ENCODE assay signal across 23 mouse cellular contexts in the genomic region with DNA sequence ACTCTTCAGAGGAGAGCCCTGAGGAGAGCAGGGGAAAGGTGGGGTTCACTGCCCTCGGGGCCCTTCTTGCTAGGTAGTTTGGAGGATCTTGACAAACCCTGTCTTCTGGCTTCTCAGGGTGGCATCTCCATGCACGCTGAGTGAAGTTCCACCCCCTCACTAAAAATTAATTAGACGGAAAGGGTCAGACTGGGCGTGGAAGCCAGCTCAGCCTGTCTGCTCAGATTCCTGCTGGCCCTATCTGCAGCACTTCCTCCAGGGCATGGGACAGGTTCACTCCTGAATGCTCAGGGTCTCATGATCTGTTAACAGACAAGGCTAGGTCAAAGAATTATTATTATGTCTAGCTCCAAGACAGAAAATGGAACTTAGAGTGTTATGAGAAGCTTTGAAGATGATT. TPM values are rescaled to one million over a fixed set of nuclear protein-coding genes. Genes with fewer than 3 reads are reported as not detected.
DNase-seq lines count a peak whose midpoint lies in the region; ATAC-seq and TF ChIP-seq lines count a peak whose summit lies in the region.
"Had no signal": no experiment of that assay in that cellular context is flagged by ENCODE, and none has a peak within 500 bp of the region (broad histone marks: within the 10 kb centered on the region; RNA-seq: fewer than 3 reads in every experiment).

No protein-coding gene starts in this region.

- no peak overlapping the region for H3K27ac ChIP-seq in MEL (ENCODE audit: control insufficient read depth, low read depth, low read length)
- H3K27ac ChIP-seq in intestine, embryonic 16.5 days (ENCODE audit: low read length) = no peak overlapping the region
- H3K27ac ChIP-seq in stomach, embryonic 16.5 days (ENCODE audit: low read length) = peak overlapping the region; percentile 44; the same call in 1 of the 2 replicates
- H3K27ac ChIP-seq in heart, embryonic 12.5 days (ENCODE audit: poor library complexity, severe bottlenecking) = no peak overlapping the region
- H3K27ac ChIP-seq: embryonic facial prominence, embryonic 15.5 days; gastrocnemius, adult 2 months; hindbrain, embryonic 12.5 days; liver, embryonic 13.5 days had no signal

- H3K36me3 ChIP-seq in MEL (ENCODE audit: control insufficient read depth in 1 of 2, insufficient read depth in 2 of 2, low read length in 2 of 2) = peaks cover 0 to 15% of the 10 kb centered on the region in 2 experiments; a peak in 2 of 4 replicates
- H3K36me3 ChIP-seq in intestine, embryonic 16.5 days (ENCODE audit: control insufficient read depth, insufficient read depth, low read length) = no peaks in the 10 kb centered on the region
- no peaks in the 10 kb centered on the region for H3K36me3 ChIP-seq in stomach, embryonic 16.5 days (ENCODE audit: control insufficient read depth, insufficient read depth, low read length)
- H3K36me3 ChIP-seq in heart, embryonic 12.5 days = no peaks in the 10 kb centered on the region
- H3K36me3 ChIP-seq: embryonic facial prominence, embryonic 15.5 days; hindbrain, embryonic 12.5 days; liver, embryonic 13.5 days had no signal

- 56% methylated on average over 4 of the region's 4 CpGs for WGBS in intestine, embryonic 16.5 days
- WGBS in stomach, embryonic 16.5 days = 38% methylated on average over 4 of the region's 4 CpGs
- WGBS in heart, embryonic 12.5 days = 48% methylated on average over 4 of the region's 4 CpGs

- ATAC-seq in intestine, embryonic 16.5 days = peak; percentile 69; the same call in 1 of the 2 replicates
- ATAC-seq in stomach, embryonic 16.5 days (ENCODE audit: insufficient read depth, low FRiP score) = no peak; the same call in 1 of the 2 replicates
- no peak for ATAC-seq in heart, embryonic 12.5 days (ENCODE audit: insufficient number of reproducible peaks, low FRiP score)
- ATAC-seq: forebrain, embryonic 14.5 days had no signal

- no peak overlapping the region for H3K4me2 ChIP-seq in intestine, embryonic 16.5 days (ENCODE audit: low read depth, low read length)
- H3K4me2 ChIP-seq in stomach, embryonic 16.5 days (ENCODE audit: low read depth, low read length) = no peak overlapping the region
- no peak overlapping the region for H3K4me2 ChIP-seq in heart, embryonic 12.5 days
- H3K4me2 ChIP-seq: embryonic facial prominence, embryonic 15.5 days; heart, embryonic 11.5 days; hindbrain, embryonic 12.5 days; liver, embryonic 13.5 days; midbrain, embryonic 11.5 days had no signal

- no peak for TF ChIP-seq EP300 in MEL (IDR thresholded peaks at IDR 0.05; ENCODE audit: low read depth in 1 of 2, low read length in 2 of 2)

- TF ChIP-seq POLR2A in MEL (IDR thresholded peaks at IDR 0.05; ENCODE audit: control insufficient read depth in 1 of 2, insufficient read depth in 1 of 2, low read depth in 1 of 2, low read length in 2 of 2, poor library complexity in 1 of 2) = no peak; a peak in 1 of 4 replicates

- H3K4me3 ChIP-seq in MEL (ENCODE audit: control insufficient read depth in 1 of 2, insufficient read depth in 1 of 2, low read depth in 2 of 2, low read length in 2 of 2) = no peak overlapping the region
- H3K4me3 ChIP-seq in intestine, embryonic 16.5 days (ENCODE audit: low read length) = no peak overlapping the region
- H3K4me3 ChIP-seq in stomach, embryonic 16.5 days (replicated peaks; ENCODE audit: low read length) = no peak overlapping the region
- H3K4me3 ChIP-seq in heart, embryonic 12.5 days = no peak overlapping the region
- H3K4me3 ChIP-seq: embryonic facial prominence, embryonic 15.5 days; gastrocnemius, adult 2 months; hindbrain, embryonic 12.5 days; liver, embryonic 13.5 days had no signal

- H3K4me1 ChIP-seq in MEL (ENCODE audit: control insufficient read depth in 1 of 2, insufficient read depth in 2 of 2, low read length in 2 of 2) = peaks cover 3 to 20% of the 10 kb centered on the region in 2 experiments
- peaks cover 2% of the 10 kb centered on the region for H3K4me1 ChIP-seq in intestine, embryonic 16.5 days (ENCODE audit: control insufficient read depth, insufficient read depth, low read length)
- no peaks in the 10 kb centered on the region for H3K4me1 ChIP-seq in stomach, embryonic 16.5 days (ENCODE audit: control insufficient read depth, insufficient read depth, low read length)
- H3K4me1 ChIP-seq in heart, embryonic 12.5 days (replicated peaks) = no peaks in the 10 kb centered on the region
- H3K4me1 ChIP-seq: embryonic facial prominence, embryonic 15.5 days; hindbrain, embryonic 12.5 days; liver, embryonic 13.5 days had no signal

- no peak for TF ChIP-seq CTCF in MEL (IDR thresholded peaks at IDR 0.05 in 2 of 3, conservative IDR thresholded peaks at IDR 0.05 in 1 of 3; ENCODE audit: control insufficient read depth in 1 of 3, insufficient read depth in 1 of 3, low read depth in 2 of 3, low read length in 3 of 3, poor library complexity in 1 of 3, severe bottlenecking in 1 of 3)

- H3K79me2 ChIP-seq in MEL (ENCODE audit: control insufficient read depth, insufficient read depth, low read length, poor library complexity) = peaks cover 8% of the 10 kb centered on the region

- H3K27me3 ChIP-seq in MEL (ENCODE audit: control insufficient read depth in 1 of 2, insufficient read depth in 2 of 2, low read length in 2 of 2) = no peaks in the 10 kb centered on the region
- H3K27me3 ChIP-seq in intestine, embryonic 16.5 days (replicated peaks; ENCODE audit: control insufficient read depth, insufficient read depth, low read length) = no peaks in the 10 kb centered on the region
- H3K27me3 ChIP-seq in stomach, embryonic 16.5 days (ENCODE audit: control insufficient read depth, insufficient read depth, low read length) = no peaks in the 10 kb centered on the region
- H3K27me3 ChIP-seq in heart, embryonic 12.5 days (replicated peaks) = no peaks in the 10 kb centered on the region
- H3K27me3 ChIP-seq: embryonic facial prominence, embryonic 15.5 days; hindbrain, embryonic 12.5 days; liver, embryonic 13.5 days had no signal

- no peaks in the 10 kb centered on the region for H3K9me3 ChIP-seq in MEL (replicated peaks; ENCODE audit: insufficient read depth, low read length)
- H3K9me3 ChIP-seq in intestine, embryonic 16.5 days (ENCODE audit: control insufficient read depth, low read length) = no peaks in the 10 kb centered on the region
- H3K9me3 ChIP-seq in stomach, embryonic 16.5 days (replicated peaks; ENCODE audit: control insufficient read depth, low read length) = no peaks in the 10 kb centered on the region
- H3K9me3 ChIP-seq in heart, embryonic 12.5 days (replicated peaks) = peaks cover 9% of the 10 kb centered on the region
- H3K9me3 ChIP-seq: embryonic facial prominence, embryonic 15.5 days; liver, embryonic 13.5 days had no signal

- peak overlapping the region; percentile 40; the same call in 1 of the 2 replicates for H3K9ac ChIP-seq in MEL (ENCODE audit: control insufficient read depth, low read depth, low read length, poor library complexity, severe bottlenecking)
- no peak overlapping the region for H3K9ac ChIP-seq in intestine, embryonic 16.5 days (ENCODE audit: low read depth, low read length)
- H3K9ac ChIP-seq in stomach, embryonic 16.5 days (ENCODE audit: low read length) = no peak overlapping the region
- no peak overlapping the region for H3K9ac ChIP-seq in heart, embryonic 12.5 days
- H3K9ac ChIP-seq: embryonic facial prominence, embryonic 15.5 days; hindbrain, embryonic 12.5 days; liver, embryonic 13.5 days had no signal

- DNase-seq in kidney, adult 9 months = peak; percentile 70
- DNase-seq in kidney, adult 18-20 months = no peak
- peak; percentile 45 for DNase-seq in MEL (ENCODE audit: low read depth, low spot score)
- no peak for DNase-seq in left cerebral cortex, adult 9 months (ENCODE audit: low spot score in 2 of 2)
- DNase-seq: adrenal gland, postnatal 10 days; cerebellum, adult 18-20 months; cerebellum, postnatal 14 days; embryo, embryonic 11 days; gastrocnemius, adult 2 months; heart, postnatal 10 days; liver, embryonic 13.5 days; lung, adult 2 months; lung, postnatal 14 days; right cerebral cortex, adult 18-20 months; thymus, postnatal 14 days had no signal

- TF ChIP-seq RAD21 in MEL (IDR thresholded peaks at IDR 0.05; ENCODE audit: low read depth, low read length) = no peak

RNA-seq across cellular contexts. Expression of a gene that starts 17.0 kb away (rescaled TPM):
- 285 and 294 TPM in 2 replicates for total RNA-seq in MEL (2012; rRNA removed)
- polyA plus RNA-seq in MEL (2012; ENCODE audit: insufficient read depth in 1 of 2, insufficient read length in 2 of 2, low read depth in 1 of 2, low replicate concordance in 2 of 2, missing spikeins in 1 of 2) = 100 to 1,000 TPM in 1 of 2 experiments, not detected in 1; 319 TPM
- polyA plus RNA-seq in intestine, embryonic 16.5 days (2015; fragmentation: Nextera tagmentation; extraction: Ambion mirVana) = 97.6 and 111 TPM in 2 replicates
- 111 and 122 TPM in 2 replicates for polyA plus RNA-seq in stomach, embryonic 16.5 days (2015; fragmentation: Nextera tagmentation; extraction: Ambion mirVana)
- 85.9 and 92.9 TPM in 2 replicates for polyA plus RNA-seq in heart, embryonic 12.5 days (2016; fragmentation: Nextera tagmentation; extraction: Ambion mirVana)

RNA-seq across cellular contexts. Expression of a gene that starts 17.4 kb away (rescaled TPM):
- total RNA-seq in MEL (2012; rRNA removed) = 127 and 130 TPM in 2 replicates
- 100 to 1,000 TPM in 1 of 2 experiments, not detected in 1; 246 TPM for polyA plus RNA-seq in MEL (2012; ENCODE audit: insufficient read depth in 1 of 2, insufficient read length in 2 of 2, low read depth in 1 of 2, low replicate concordance in 2 of 2, missing spikeins in 1 of 2)
- polyA plus RNA-seq in intestine, embryonic 16.5 days (2015; fragmentation: Nextera tagmentation; extraction: Ambion mirVana) = 234 and 241 TPM in 2 replicates
- polyA plus RNA-seq in stomach, embryonic 16.5 days (2015; fragmentation: Nextera tagmentation; extraction: Ambion mirVana) = 291 and 307 TPM in 2 replicates
- polyA plus RNA-seq in heart, embryonic 12.5 days (2016; fragmentation: Nextera tagmentation; extraction: Ambion mirVana) = 202 and 218 TPM in 2 replicates

RNA-seq across cellular contexts. Expression of a gene that starts 29.1 kb away (rescaled TPM):
- 30.5 and 40.9 TPM in 2 replicates for total RNA-seq in MEL (2012; rRNA removed)
- polyA plus RNA-seq in MEL (2012; ENCODE audit: insufficient read depth in 1 of 2, insufficient read length in 2 of 2, low read depth in 1 of 2, low replicate concordance in 2 of 2, missing spikeins in 1 of 2) = 10 to 100 TPM in 1 of 2 experiments, not detected in 1; 32.5 TPM
- polyA plus RNA-seq in intestine, embryonic 16.5 days (2015; fragmentation: Nextera tagmentation; extraction: Ambion mirVana) = 41.7 and 47.7 TPM in 2 replicates
- 17.8 and 18.0 TPM in 2 replicates for polyA plus RNA-seq in stomach, embryonic 16.5 days (2015; fragmentation: Nextera tagmentation; extraction: Ambion mirVana)
- 27.4 and 30.2 TPM in 2 replicates for polyA plus RNA-seq in heart, embryonic 12.5 days (2016; fragmentation: Nextera tagmentation; extraction: Ambion mirVana)

RNA-seq across cellular contexts. Expression of a gene that starts 32.7 kb away (rescaled TPM):
- 0.65 TPM in 1 of 2 replicates, not detected in the other for total RNA-seq in MEL (2012; rRNA removed)
- polyA plus RNA-seq in MEL (2012; ENCODE audit: insufficient read depth in 1 of 2, insufficient read length in 2 of 2, low read depth in 1 of 2, low replicate concordance in 2 of 2, missing spikeins in 1 of 2) = 1 to 10 TPM in 1 of 2 experiments, not detected in 1; 2.4 TPM
- polyA plus RNA-seq in intestine, embryonic 16.5 days (2015; fragmentation: Nextera tagmentation; extraction: Ambion mirVana) = 0.73 and 1.4 TPM in 2 replicates
- 1.8 and 2.8 TPM in 2 replicates for polyA plus RNA-seq in stomach, embryonic 16.5 days (2015; fragmentation: Nextera tagmentation; extraction: Ambion mirVana)
- polyA plus RNA-seq in heart, embryonic 12.5 days (2016; fragmentation: Nextera tagmentation; extraction: Ambion mirVana) = 2.2 and 2.3 TPM in 2 replicates
- total RNA-seq: gastrocnemius, adult 2 months; heart, postnatal 10 days had no signal
- polyA plus RNA-seq: hindbrain, embryonic 12.5 days; midbrain, embryonic 11.5 days had no signal

RNA-seq across cellular contexts. Expression of a gene that starts 34.5 kb away (rescaled TPM):
- total RNA-seq in MEL (2012; rRNA removed) = 32.4 and 38.7 TPM in 2 replicates
- 10 to 100 TPM in 1 of 2 experiments, not detected in 1; 59.8 TPM for polyA plus RNA-seq in MEL (2012; ENCODE audit: insufficient read depth in 1 of 2, insufficient read length in 2 of 2, low read depth in 1 of 2, low replicate concordance in 2 of 2, missing spikeins in 1 of 2)
- polyA plus RNA-seq in intestine, embryonic 16.5 days (2015; fragmentation: Nextera tagmentation; extraction: Ambion mirVana) = 1.1 and 1.3 TPM in 2 replicates
- 1.1 and 1.3 TPM in 2 replicates for polyA plus RNA-seq in stomach, embryonic 16.5 days (2015; fragmentation: Nextera tagmentation; extraction: Ambion mirVana)
- polyA plus RNA-seq in heart, embryonic 12.5 days (2016; fragmentation: Nextera tagmentation; extraction: Ambion mirVana) = 0.47 and 0.55 TPM in 2 replicates

Comparison
In these comparisons a context has a peak if more than half of its experiments do, and no peak if none do; other contexts are left out.
1. DNase-seq: peak in kidney, adult 9 months (single experiment) and MEL (single experiment); none in kidney, adult 18-20 months (single experiment) and left cerebral cortex, adult 9 months (0 of 2).